Mouse (Mus musculus) embryonic facial prominence, embryonic 11.5 days (tissue): ENCODE results near the gene Rpl36a-ps1. TPM values are rescaled to one million over a fixed set of nuclear protein-coding genes. Genes with fewer than 3 reads are reported as not detected.

Source experiments
- polyA plus RNA-seq: library from polyadenylated mRNA; unstranded; fragments of >200 nt; fragmentation: Nextera tagmentation; extraction: Ambion mirVana; gene quantifications from 2 replicates; pipeline ENCODE4 v1.2.1, GENCODE M21; 2014

The Rpl36a-ps1 gene
- polyA plus RNA-seq, 1 experiment from 2014 or later: 2.5 TPM

Other genes starting within 250 kb of the Rpl36a-ps1 start
- gene Mzt1, start 51.8 kb upstream of the Rpl36a-ps1 start, polyA plus RNA-seq: 95.2 and 107 TPM in 2 replicates
- gene Bora, start 51.9 kb upstream of the Rpl36a-ps1 start, polyA plus RNA-seq: 71.4 and 74.0 TPM in 2 replicates
- 26.8 and 28.1 TPM in 2 replicates for gene Pibf1, start 105.1 kb upstream of the Rpl36a-ps1 start, polyA plus RNA-seq
- 54.1 and 56.4 TPM in 2 replicates for gene Dis3, start 105.5 kb upstream of the Rpl36a-ps1 start, polyA plus RNA-seq